Mouse (Mus musculus): ENCODE measurements around the gene Farsa. TPM values are rescaled to one million over a fixed set of nuclear protein-coding genes. Genes with fewer than 3 reads are reported as not detected.
A peak's percentile ranks its signal among the peaks of the same experiment; 100 is the strongest.
"Not testable (repeated sequence)": the region's sequence is repeated elsewhere in the genome, so short reads cannot be mapped to it uniquely, and the experiment has no call there.

Farsa gene
- polyA plus RNA-seq, 1 experiment from 2014 or later, result 85.9 TPM

DNA sequence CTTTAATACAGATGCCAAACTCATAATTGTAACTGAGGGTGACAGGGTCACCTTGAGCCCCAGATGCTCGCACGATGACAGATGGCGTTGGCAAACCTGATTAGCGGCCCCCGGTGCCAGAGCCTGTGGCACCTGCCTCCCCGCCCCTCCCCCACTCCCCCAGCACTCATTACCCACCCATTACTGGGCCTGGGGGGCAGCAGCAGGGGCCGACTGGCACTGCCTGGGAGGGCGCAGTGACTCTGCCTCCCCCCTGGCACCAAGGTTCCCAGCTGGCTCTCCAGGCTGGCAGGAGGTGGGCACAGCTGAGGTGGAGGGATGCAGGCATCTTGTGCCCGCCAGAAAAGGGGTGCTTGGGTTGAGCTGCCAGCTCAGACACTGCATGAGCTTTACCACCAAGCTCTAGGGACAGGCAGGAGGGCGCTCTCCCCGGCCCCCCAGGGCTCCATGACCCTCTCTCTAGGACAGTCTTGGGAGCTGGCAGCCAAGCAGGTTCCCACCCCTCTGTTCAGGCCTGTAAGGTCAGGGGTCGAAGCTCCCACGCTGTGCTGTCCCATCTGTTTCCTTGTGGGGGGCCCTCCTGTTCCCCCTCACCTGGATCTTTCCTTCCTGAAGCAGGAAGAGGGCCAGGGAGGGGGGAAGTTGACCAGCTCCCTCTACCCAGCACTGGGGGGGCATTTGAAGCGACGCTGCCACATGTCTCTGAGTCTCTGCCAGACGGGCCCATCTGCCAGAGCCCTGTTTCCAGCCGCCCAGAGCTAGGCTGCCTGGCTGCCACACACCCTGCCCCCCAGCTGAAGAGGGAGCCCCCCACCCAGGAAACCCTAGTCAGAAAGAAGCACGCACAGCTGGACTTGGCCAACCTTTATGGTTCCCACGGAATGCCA is 42.0 kb upstream of the Farsa start:
- 39% methylated on average over 19 of the region's 19 CpGs for WGBS
- Histone ChIP-seq H3K4me3 (replicated peaks; ENCODE audit: low read length) (no peak overlapping the region), H3K27me3 (ENCODE audit: control insufficient read depth, insufficient read depth, low read length) (peaks cover 6% of the 10 kb centered on the region), H3K27ac (ENCODE audit: low read length) (no peak overlapping the region), H3K36me3 (ENCODE audit: control insufficient read depth, insufficient read depth, low read length) (no peaks in the 10 kb centered on the region), H3K9ac (ENCODE audit: low read length) (no peak overlapping the region; the same call in 1 of the 2 replicates), H3K4me2 (ENCODE audit: low read depth, low read length) (no peak overlapping the region), H3K9me3 (replicated peaks; ENCODE audit: control insufficient read depth, low read length) (no peaks in the 10 kb centered on the region), H3K4me1 (ENCODE audit: control insufficient read depth, insufficient read depth, low read length) (peaks cover 10% of the 10 kb centered on the region; the same call in 1 of the 2 replicates)
- ATAC-seq (ENCODE audit: insufficient read depth, low FRiP score), result no peak

DNA sequence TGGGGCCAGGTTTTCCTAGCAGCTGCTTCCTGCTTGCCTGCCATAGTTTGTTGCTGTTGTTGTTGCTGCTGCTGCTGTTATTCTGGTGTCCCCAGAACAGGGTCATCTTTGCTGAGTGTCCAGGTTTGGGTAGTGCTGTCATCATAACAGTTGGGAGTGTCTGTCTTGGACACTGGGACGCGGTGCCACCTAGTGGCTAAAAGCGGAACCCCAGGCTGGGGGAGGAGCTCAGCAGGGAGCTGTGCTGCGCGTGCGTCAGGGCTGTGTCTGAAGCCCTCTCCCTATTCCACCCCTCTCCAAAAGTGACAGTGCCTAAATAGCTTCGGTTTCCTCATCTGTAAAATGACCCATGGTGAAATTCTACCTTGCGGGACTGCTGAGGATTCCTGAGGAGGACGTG is 41.2 kb upstream of the Farsa start:
- no peaks in the 10 kb centered on the region for H3K36me3 ChIP-seq (ENCODE audit: control insufficient read depth, insufficient read depth, low read length)

DNA sequence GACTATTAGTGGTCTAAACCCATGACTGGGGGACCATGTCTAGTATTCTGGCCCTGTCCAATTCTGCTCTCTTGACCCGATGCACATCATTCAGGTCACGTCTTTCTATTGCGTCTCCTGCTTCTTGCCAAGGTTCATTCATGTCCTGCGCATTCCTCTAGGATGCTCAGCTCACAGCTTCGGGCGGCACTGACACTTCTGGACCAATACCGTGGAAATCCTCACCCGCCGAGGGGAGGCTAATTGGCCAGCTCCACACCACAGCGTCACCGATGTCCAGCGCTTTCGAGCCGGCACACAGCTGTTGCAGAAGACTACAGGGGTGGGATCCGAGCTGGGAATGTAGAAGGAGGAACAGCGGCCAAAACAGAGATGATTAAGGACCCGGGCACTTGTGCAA is 40.7 kb upstream of the Farsa start:
- Histone ChIP-seq H3K4me2 (ENCODE audit: low read depth, low read length) (no peak overlapping the region), H3K9me3 (replicated peaks; ENCODE audit: control insufficient read depth, low read length) (no peaks in the 10 kb centered on the region), H3K27ac (ENCODE audit: low read length) (no peak overlapping the region), H3K4me3 (replicated peaks; ENCODE audit: low read length) (no peak overlapping the region), H3K27me3 (ENCODE audit: control insufficient read depth, insufficient read depth, low read length) (peaks cover 6% of the 10 kb centered on the region), H3K9ac (ENCODE audit: low read length) (no peak overlapping the region), H3K36me3 (ENCODE audit: control insufficient read depth, insufficient read depth, low read length) (no peaks in the 10 kb centered on the region), H3K4me1 (ENCODE audit: control insufficient read depth, insufficient read depth, low read length) (peaks cover 8% of the 10 kb centered on the region; the same call in 1 of the 2 replicates)
- WGBS, result 76% methylated on average over 17 of the region's 17 CpGs
- no peak for ATAC-seq (ENCODE audit: insufficient read depth, low FRiP score)

More for the DNA sequence above, 41.2 kb upstream of the Farsa start:
- H3K4me2 ChIP-seq (ENCODE audit: low read depth, low read length), result no peak overlapping the region
- WGBS, result 9% methylated on average over 9 of the region's 9 CpGs
- ATAC-seq (ENCODE audit: insufficient read depth, low FRiP score), result peak; percentile 81
- H3K9me3 ChIP-seq (replicated peaks; ENCODE audit: control insufficient read depth, low read length), result no peaks in the 10 kb centered on the region
- H3K4me1 ChIP-seq (ENCODE audit: control insufficient read depth, insufficient read depth, low read length), result peaks cover 10% of the 10 kb centered on the region; the same call in 1 of the 2 replicates
- H3K27ac ChIP-seq (ENCODE audit: low read length), result no peak overlapping the region
- no peak overlapping the region for H3K4me3 ChIP-seq (replicated peaks; ENCODE audit: low read length)
- peaks cover 6% of the 10 kb centered on the region for H3K27me3 ChIP-seq (ENCODE audit: control insufficient read depth, insufficient read depth, low read length)
- H3K9ac ChIP-seq (ENCODE audit: low read length), result no peak overlapping the region

DNA sequence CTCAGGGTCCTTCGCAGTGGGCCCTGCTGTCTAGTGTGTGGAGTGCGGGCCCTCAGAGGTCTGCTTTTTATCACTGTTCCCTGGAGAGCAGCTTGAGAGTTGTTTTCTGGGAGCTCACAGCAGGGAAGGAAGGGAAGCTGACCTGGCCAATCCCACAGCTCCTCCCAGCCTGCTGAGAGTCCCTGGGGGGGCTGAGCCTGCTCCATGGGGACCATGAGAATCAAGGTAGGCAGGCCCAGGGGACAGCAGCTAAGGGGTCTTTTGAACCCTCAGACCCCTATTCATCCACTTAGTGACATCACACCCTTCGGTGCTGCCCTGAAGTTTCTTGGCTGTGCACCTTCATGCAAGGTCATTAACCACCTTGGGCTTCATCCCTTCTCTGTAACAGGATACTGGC is 34.1 kb upstream of the Farsa start, which contains the start of gene Dand5:
Dand5 (minus strand) TSS at position 101 of the 400 bp plus-strand sequence.
- Histone ChIP-seq H3K4me1 (ENCODE audit: control insufficient read depth, insufficient read depth, low read length) (peaks cover 3% of the 10 kb centered on the region), H3K27me3 (ENCODE audit: control insufficient read depth, insufficient read depth, low read length) (no peaks in the 10 kb centered on the region), H3K27ac (ENCODE audit: low read length) (no peak within 1 kb of the TSS), H3K9ac (ENCODE audit: low read length) (peak within 1 kb of the TSS; percentile 51; the same call in 1 of the 2 replicates), H3K9me3 (replicated peaks; ENCODE audit: control insufficient read depth, low read length) (no peaks in the 10 kb centered on the region), H3K4me2 (ENCODE audit: low read depth, low read length) (peak within 1 kb of the TSS; percentile 42), H3K36me3 (ENCODE audit: control insufficient read depth, insufficient read depth, low read length) (no peaks in the 10 kb centered on the region), H3K4me3 (replicated peaks; ENCODE audit: low read length) (peak within 1 kb of the TSS; percentile 20; the same call in 1 of the 2 replicates)
- ATAC-seq (ENCODE audit: insufficient read depth, low FRiP score), result no peak
- WGBS, result 47% methylated on average over 3 of the region's 3 CpGs

DNA sequence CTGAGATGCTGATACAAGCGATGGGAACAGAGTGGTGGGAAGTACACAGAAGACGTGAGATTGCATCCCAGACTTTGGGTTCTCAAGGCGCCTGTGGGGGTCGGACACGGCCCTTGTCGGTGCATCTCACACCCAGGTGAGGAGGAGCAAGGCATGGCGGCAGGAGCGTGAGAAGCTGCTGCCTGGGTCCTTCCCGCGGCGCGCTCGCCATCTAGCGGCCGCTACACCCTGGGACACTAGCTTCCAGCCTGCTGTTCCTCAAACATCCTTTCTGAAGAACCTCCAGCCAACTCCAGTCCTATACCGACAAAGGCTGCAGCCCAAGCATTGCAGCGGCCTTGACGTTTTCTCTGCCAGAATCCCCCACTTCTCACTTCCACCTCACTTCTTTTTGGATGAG is 33.1 kb upstream of the Farsa start:
- Histone ChIP-seq H3K4me1 (ENCODE audit: control insufficient read depth, insufficient read depth, low read length) (peaks cover 3% of the 10 kb centered on the region), H3K27ac (ENCODE audit: low read length) (no peak overlapping the region), H3K27me3 (ENCODE audit: control insufficient read depth, insufficient read depth, low read length) (no peaks in the 10 kb centered on the region), H3K9me3 (replicated peaks; ENCODE audit: control insufficient read depth, low read length) (no peaks in the 10 kb centered on the region), H3K4me3 (replicated peaks; ENCODE audit: low read length) (peak overlapping the region; percentile 20; the same call in 1 of the 2 replicates), H3K9ac (ENCODE audit: low read length) (peak overlapping the region; percentile 51; the same call in 1 of the 2 replicates), H3K4me2 (ENCODE audit: low read depth, low read length) (peak overlapping the region; percentile 42), H3K36me3 (ENCODE audit: control insufficient read depth, insufficient read depth, low read length) (no peaks in the 10 kb centered on the region)
- ATAC-seq (ENCODE audit: insufficient read depth, low FRiP score), result peak; percentile 82
- WGBS, result under 1% methylated on average over 18 of the region's 18 CpGs

DNA sequence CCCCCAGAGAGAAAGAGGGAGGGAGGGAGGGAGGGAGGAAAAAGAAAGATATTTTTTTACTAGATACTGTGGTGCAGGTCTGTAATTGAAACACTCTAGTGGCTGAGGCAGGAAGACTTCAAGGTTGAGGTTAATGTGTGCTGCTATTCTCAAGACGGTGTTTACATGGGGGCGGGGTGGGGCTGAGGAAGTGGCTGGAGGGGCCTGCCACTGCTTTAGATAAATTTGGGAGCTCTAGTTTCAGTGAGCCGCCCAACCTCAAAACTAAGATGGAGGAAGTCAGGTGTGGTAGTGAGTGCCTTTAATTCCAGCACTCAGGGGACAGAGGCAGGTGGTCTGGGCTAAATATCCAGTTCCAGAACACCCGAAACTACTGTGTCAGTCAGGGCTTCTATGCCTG is 31.2 kb upstream of the Farsa start:
- H3K27me3 ChIP-seq (ENCODE audit: control insufficient read depth, insufficient read depth, low read length), result no peaks in the 10 kb centered on the region
- ATAC-seq (ENCODE audit: insufficient read depth, low FRiP score), result no peak
- no peak overlapping the region for H3K9ac ChIP-seq (ENCODE audit: low read length)
- no peak overlapping the region for H3K4me3 ChIP-seq (replicated peaks; ENCODE audit: low read length)
- no peaks in the 10 kb centered on the region for H3K9me3 ChIP-seq (replicated peaks; ENCODE audit: control insufficient read depth, low read length)
- peaks cover 3% of the 10 kb centered on the region for H3K4me1 ChIP-seq (ENCODE audit: control insufficient read depth, insufficient read depth, low read length)
- H3K36me3 ChIP-seq (ENCODE audit: control insufficient read depth, insufficient read depth, low read length), result no peaks in the 10 kb centered on the region
- H3K4me2 ChIP-seq (ENCODE audit: low read depth, low read length), result no peak overlapping the region
- WGBS, result 34% methylated on average over 4 of the region's 4 CpGs
- H3K27ac ChIP-seq (ENCODE audit: low read length), result no peak overlapping the region

DNA sequence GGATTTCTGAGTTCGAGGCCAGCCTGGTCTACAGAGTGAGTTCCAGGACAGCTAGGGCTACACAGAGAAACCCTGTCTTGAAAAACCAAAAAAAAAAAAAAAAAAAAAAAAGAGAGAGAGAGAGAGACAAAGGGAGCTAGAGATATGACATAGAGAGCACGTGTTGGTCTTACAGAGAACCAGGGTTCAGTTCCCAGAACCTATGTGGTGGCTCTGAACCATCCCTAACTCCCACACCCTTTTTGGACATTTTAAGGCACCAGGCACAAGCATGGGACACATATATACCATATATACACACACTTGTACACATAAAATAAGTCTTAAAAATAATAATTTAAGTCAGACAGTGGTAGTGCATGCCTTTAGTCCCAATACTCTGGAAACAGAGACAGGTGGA is 30.3 kb upstream of the Farsa start:
- ATAC-seq (ENCODE audit: insufficient read depth, low FRiP score); H3K9ac ChIP-seq (ENCODE audit: low read length); H3K4me3 ChIP-seq (replicated peaks; ENCODE audit: low read length); H3K4me1 ChIP-seq (ENCODE audit: control insufficient read depth, insufficient read depth, low read length); H3K27me3 ChIP-seq (ENCODE audit: control insufficient read depth, insufficient read depth, low read length); H3K9me3 ChIP-seq (replicated peaks; ENCODE audit: control insufficient read depth, low read length); H3K4me2 ChIP-seq (ENCODE audit: low read depth, low read length); H3K27ac ChIP-seq (ENCODE audit: low read length); H3K36me3 ChIP-seq (ENCODE audit: control insufficient read depth, insufficient read depth, low read length): not testable (repeated sequence)
- 81% methylated on average over 1 of the region's 2 CpGs for WGBS

DNA sequence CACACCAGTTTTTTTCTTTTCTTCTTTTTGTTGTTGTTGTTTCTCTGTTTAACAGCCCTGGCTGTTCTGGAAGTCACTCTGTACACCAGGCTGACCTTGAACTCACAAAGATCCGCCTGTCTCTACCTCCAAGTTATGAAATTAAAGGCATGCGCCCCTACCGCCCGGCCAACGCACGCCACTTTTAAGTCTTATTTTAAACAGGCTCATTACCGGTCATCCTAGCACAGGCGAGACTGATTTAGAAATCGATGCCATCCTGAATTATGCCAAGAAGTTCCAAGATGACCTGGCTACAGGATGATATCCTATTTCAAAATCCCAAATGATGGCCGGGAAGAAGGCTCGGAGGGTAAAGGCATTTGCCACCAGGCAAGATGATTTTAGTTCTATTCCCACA is 25.3 kb upstream of the Farsa start, which contains the start of gene Gadd45gip1:
Gadd45gip1 (plus strand) TSS at position 33 of the 400 bp plus-strand sequence.
- no peak for ATAC-seq (ENCODE audit: insufficient read depth, low FRiP score)
- Histone ChIP-seq H3K4me2 (ENCODE audit: low read depth, low read length) (peak within 1 kb of the TSS; percentile 75), H3K9ac (ENCODE audit: low read length) (peak within 1 kb of the TSS; percentile 99), H3K9me3 (replicated peaks; ENCODE audit: control insufficient read depth, low read length) (no peaks in the 10 kb centered on the region), H3K27ac (ENCODE audit: low read length) (peak within 1 kb of the TSS; percentile 95), H3K36me3 (ENCODE audit: control insufficient read depth, insufficient read depth, low read length) (peaks cover 10% of the 10 kb centered on the region; the same call in 1 of the 2 replicates), H3K27me3 (ENCODE audit: control insufficient read depth, insufficient read depth, low read length) (no peaks in the 10 kb centered on the region), H3K4me1 (ENCODE audit: control insufficient read depth, insufficient read depth, low read length) (peaks cover 18% of the 10 kb centered on the region), H3K4me3 (replicated peaks; ENCODE audit: low read length) (peak within 1 kb of the TSS; percentile 98)
- 64% methylated on average over 11 of the region's 11 CpGs for WGBS

DNA sequence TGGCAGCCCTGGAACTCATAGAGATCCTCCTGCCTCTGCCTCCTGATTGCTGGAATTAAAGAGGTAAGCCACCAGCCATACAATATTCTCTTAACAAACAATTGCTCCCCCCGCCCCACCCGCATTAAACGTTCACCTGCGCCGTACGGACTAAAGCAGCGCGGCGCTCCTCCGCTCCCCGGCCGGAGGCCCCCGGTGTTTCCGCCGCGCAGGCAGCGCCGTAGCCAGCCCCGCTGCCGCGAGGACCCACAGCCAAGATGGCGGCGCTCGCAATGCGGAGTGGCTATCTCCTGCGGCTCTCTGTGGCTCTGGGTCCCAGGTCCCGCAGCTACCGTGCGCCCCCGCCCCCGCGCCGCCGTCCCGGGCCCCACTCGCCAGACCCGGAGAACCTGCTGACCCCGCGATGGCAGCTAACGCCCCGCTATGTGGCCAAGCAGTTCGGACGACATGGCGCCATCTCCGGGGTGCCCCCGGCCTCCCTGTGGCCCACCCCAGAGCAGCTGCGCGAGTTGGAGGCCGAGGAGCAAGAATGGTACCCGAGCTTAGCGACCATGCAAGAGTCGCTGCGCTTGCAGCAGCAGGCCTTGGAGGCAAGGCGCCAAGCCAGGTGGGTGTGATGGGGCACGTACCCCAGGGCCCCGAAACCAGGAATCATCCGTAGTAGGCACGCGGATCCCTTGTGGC is 24.6 kb upstream of the Farsa start:
- ATAC-seq (ENCODE audit: insufficient read depth, low FRiP score), result peak; percentile 78
- Histone ChIP-seq H3K9me3 (replicated peaks; ENCODE audit: control insufficient read depth, low read length) (no peaks in the 10 kb centered on the region), H3K4me2 (ENCODE audit: low read depth, low read length) (peak overlapping the region; percentile 75), H3K27ac (ENCODE audit: low read length) (peak overlapping the region; percentile 95), H3K27me3 (ENCODE audit: control insufficient read depth, insufficient read depth, low read length) (no peaks in the 10 kb centered on the region), H3K4me1 (ENCODE audit: control insufficient read depth, insufficient read depth, low read length) (peaks cover 18% of the 10 kb centered on the region), H3K4me3 (replicated peaks; ENCODE audit: low read length) (peak overlapping the region; percentile 98), H3K9ac (ENCODE audit: low read length) (peak overlapping the region; percentile 99), H3K36me3 (ENCODE audit: control insufficient read depth, insufficient read depth, low read length) (peaks cover 13% of the 10 kb centered on the region; the same call in 1 of the 2 replicates)
- WGBS, result 1% methylated on average over 59 of the region's 59 CpGs
